Mouse (Mus musculus): Measurements from ENCODE around the gene Filip1.

GRCm38 (mm10) chr9:79823438-79823837 is 189.2 kb downstream of the Filip1 start:
- TF ChIP-seq CTCF (conservative IDR thresholded peaks at IDR 0.05; ENCODE audit: insufficient read depth, insufficient read length, low read depth, low read length) (no peak), POLR2A (IDR thresholded peaks at IDR 0.05; ENCODE audit: low read depth, low read length) (no peak)

All from kidney, adult 2 months (tissue).